In genomic region chr12:72081961-72082360, GRCm38 (mm10) we compare ENCODE assay signal across 11 mouse cellular contexts. TPM values are rescaled to one million over a fixed set of nuclear protein-coding genes. Genes with fewer than 3 reads are reported as not detected.
DNase-seq lines count a peak whose midpoint lies in the region; ATAC-seq lines count a peak whose summit lies in the region.
"Had no signal": no experiment of that assay in that cellular context is flagged by ENCODE, and none has a peak within 500 bp of the region (broad histone marks: within the 10 kb centered on the region; RNA-seq: fewer than 3 reads in every experiment).

No protein-coding gene starts in this region.

- H3K9me3 ChIP-seq in forebrain, embryonic 10.5 days, result no peaks in the 10 kb centered on the region
- H3K9me3 ChIP-seq in forebrain, embryonic 14.5 days (replicated peaks; ENCODE audit: control insufficient read depth, low read length), result no peaks in the 10 kb centered on the region
- no peaks in the 10 kb centered on the region for H3K9me3 ChIP-seq in liver, embryonic 12.5 days (replicated peaks)
- no peaks in the 10 kb centered on the region for H3K9me3 ChIP-seq in limb, embryonic 10.5 days (replicated peaks)
- no peaks in the 10 kb centered on the region for H3K9me3 ChIP-seq in neural tube, embryonic 15.5 days (replicated peaks)

- no peaks in the 10 kb centered on the region for H3K36me3 ChIP-seq in forebrain, embryonic 10.5 days (replicated peaks)
- no peaks in the 10 kb centered on the region for H3K36me3 ChIP-seq in forebrain, embryonic 14.5 days (ENCODE audit: control insufficient read depth, insufficient read depth, low read length)
- no peaks in the 10 kb centered on the region for H3K36me3 ChIP-seq in liver, embryonic 12.5 days
- no peaks in the 10 kb centered on the region for H3K36me3 ChIP-seq in limb, embryonic 10.5 days
- no peaks in the 10 kb centered on the region for H3K36me3 ChIP-seq in neural tube, embryonic 15.5 days

- ATAC-seq in forebrain, embryonic 14.5 days, result no peak
- no peak for ATAC-seq in liver, embryonic 12.5 days
- no peak for ATAC-seq in neural tube, embryonic 15.5 days (ENCODE audit: low FRiP score)
- ATAC-seq: forebrain, embryonic 16.5 days; Patski had no signal

- no peaks in the 10 kb centered on the region for H3K27me3 ChIP-seq in forebrain, embryonic 10.5 days (ENCODE audit: poor library complexity, severe bottlenecking)
- no peaks in the 10 kb centered on the region for H3K27me3 ChIP-seq in forebrain, embryonic 14.5 days (replicated peaks; ENCODE audit: control insufficient read depth, insufficient read depth, low read length)
- H3K27me3 ChIP-seq in liver, embryonic 12.5 days (replicated peaks), result peaks cover 31% of the 10 kb centered on the region
- no peaks in the 10 kb centered on the region for H3K27me3 ChIP-seq in limb, embryonic 10.5 days (ENCODE audit: low read depth, poor library complexity, severe bottlenecking)
- H3K27me3 ChIP-seq in neural tube, embryonic 15.5 days (replicated peaks), result no peaks in the 10 kb centered on the region
- H3K27me3 ChIP-seq: Patski had no signal

- WGBS in forebrain, embryonic 10.5 days, result 80% methylated on average over 3 of the region's 3 CpGs
- WGBS in forebrain, embryonic 14.5 days, result 75% methylated on average over 3 of the region's 3 CpGs
- WGBS in liver, embryonic 12.5 days (ENCODE audit: insufficient replicate concordance), result 45% methylated on average over 3 of the region's 3 CpGs
- 70% methylated on average over 3 of the region's 3 CpGs for WGBS in limb, embryonic 10.5 days
- 62% methylated on average over 3 of the region's 3 CpGs for WGBS in neural tube, embryonic 15.5 days

- H3K4me3 ChIP-seq in forebrain, embryonic 10.5 days, result 0 out of 2 replicates have a peak overlapping the region, but pooled peaks have one; percentile 27
- H3K4me3 ChIP-seq in forebrain, embryonic 14.5 days (ENCODE audit: low read depth, low read length), result no peak overlapping the region
- no peak overlapping the region for H3K4me3 ChIP-seq in liver, embryonic 12.5 days
- H3K4me3 ChIP-seq in limb, embryonic 10.5 days, result peak overlapping the region; percentile 27; the same call in 1 of the 2 replicates
- no peak overlapping the region for H3K4me3 ChIP-seq in neural tube, embryonic 15.5 days (replicated peaks)
- H3K4me3 ChIP-seq: left cerebral cortex, adult 2 months had no signal

- no peak overlapping the region for H3K27ac ChIP-seq in forebrain, embryonic 10.5 days
- H3K27ac ChIP-seq in forebrain, embryonic 14.5 days (ENCODE audit: low read depth, low read length), result no peak overlapping the region
- no peak overlapping the region for H3K27ac ChIP-seq in liver, embryonic 12.5 days
- no peak overlapping the region for H3K27ac ChIP-seq in limb, embryonic 10.5 days
- no peak overlapping the region for H3K27ac ChIP-seq in neural tube, embryonic 15.5 days (replicated peaks)
- H3K27ac ChIP-seq: left cerebral cortex, adult 2 months had no signal

- no peak for DNase-seq in forebrain, embryonic 10.5 days (ENCODE audit: extremely low spot score, low spot score)
- DNase-seq in forebrain, embryonic 14.5 days (ENCODE audit: low spot score), result no peak
- no peak for DNase-seq in liver
- no peak for DNase-seq in limb, embryonic 10.5 days (ENCODE audit: low spot score)
- DNase-seq in adrenal gland, postnatal 36 days, result no peak
- no peak for DNase-seq in urinary bladder, postnatal 10 days (ENCODE audit: low spot score)

- peaks cover 28% of the 10 kb centered on the region for H3K4me1 ChIP-seq in forebrain, embryonic 10.5 days
- no peaks in the 10 kb centered on the region for H3K4me1 ChIP-seq in forebrain, embryonic 14.5 days (ENCODE audit: control insufficient read depth, insufficient read depth, low read length)
- peaks cover 27% of the 10 kb centered on the region for H3K4me1 ChIP-seq in liver, embryonic 12.5 days
- H3K4me1 ChIP-seq in limb, embryonic 10.5 days, result peaks cover 26% of the 10 kb centered on the region
- H3K4me1 ChIP-seq in neural tube, embryonic 15.5 days, result peaks cover 24% of the 10 kb centered on the region

- H3K9ac ChIP-seq in forebrain, embryonic 14.5 days (ENCODE audit: low read length), result no peak overlapping the region
- no peak overlapping the region for H3K9ac ChIP-seq in liver, embryonic 12.5 days
- H3K9ac ChIP-seq in neural tube, embryonic 15.5 days (replicated peaks), result no peak overlapping the region

- no peak overlapping the region for H3K4me2 ChIP-seq in forebrain, embryonic 14.5 days (ENCODE audit: low read length)
- H3K4me2 ChIP-seq in liver, embryonic 12.5 days, result peak overlapping the region; percentile 55
- H3K4me2 ChIP-seq in neural tube, embryonic 15.5 days, result peak overlapping the region; percentile 53

RNA-seq across cellular contexts. Expression of gene L3hypdh, which starts 3.3 kb away (rescaled TPM):
- polyA plus RNA-seq in forebrain, embryonic 10.5 days (2016; fragmentation: Nextera tagmentation; extraction: Ambion mirVana), result 7.0 and 7.2 TPM in 2 replicates
- 9.5 and 10.4 TPM in 2 replicates for polyA plus RNA-seq in forebrain, embryonic 14.5 days (2014; fragmentation: Nextera tagmentation; extraction: Ambion mirVana)
- polyA plus RNA-seq in liver, embryonic 12.5 days (2016; fragmentation: Nextera tagmentation; extraction: Ambion mirVana), result 5.2 and 5.3 TPM in 2 replicates
- 7.4 and 9.9 TPM in 2 replicates for polyA plus RNA-seq in limb, embryonic 10.5 days (2016; fragmentation: Nextera tagmentation; extraction: Ambion mirVana)
- polyA plus RNA-seq in neural tube, embryonic 15.5 days (2015; fragmentation: Nextera tagmentation; extraction: Ambion mirVana), result 11.7 and 14.4 TPM in 2 replicates
- 10 to 100 TPM; 11.0 to 26.1 TPM for total RNA-seq in adrenal gland, postnatal 36 days (2021)

RNA-seq across cellular contexts. Expression of gene Jkamp, which starts 3.4 kb away (rescaled TPM):
- 71.9 and 73.2 TPM in 2 replicates for polyA plus RNA-seq in forebrain, embryonic 10.5 days (2016; fragmentation: Nextera tagmentation; extraction: Ambion mirVana)
- polyA plus RNA-seq in forebrain, embryonic 14.5 days (2014; fragmentation: Nextera tagmentation; extraction: Ambion mirVana), result 85.2 and 87.1 TPM in 2 replicates
- polyA plus RNA-seq in liver, embryonic 12.5 days (2016; fragmentation: Nextera tagmentation; extraction: Ambion mirVana), result 22.1 and 22.9 TPM in 2 replicates
- 67.5 and 69.6 TPM in 2 replicates for polyA plus RNA-seq in limb, embryonic 10.5 days (2016; fragmentation: Nextera tagmentation; extraction: Ambion mirVana)
- 117 and 130 TPM in 2 replicates for polyA plus RNA-seq in neural tube, embryonic 15.5 days (2015; fragmentation: Nextera tagmentation; extraction: Ambion mirVana)
- total RNA-seq in adrenal gland, postnatal 36 days (2021), result 10 to 100 TPM; 36.9 to 58.8 TPM

RNA-seq across cellular contexts. Expression of gene Gpr135, which starts 11.0 kb away (rescaled TPM):
- polyA plus RNA-seq in forebrain, embryonic 10.5 days (2016; fragmentation: Nextera tagmentation; extraction: Ambion mirVana), result 0.32 and 0.57 TPM in 2 replicates
- polyA plus RNA-seq in forebrain, embryonic 14.5 days (2014; fragmentation: Nextera tagmentation; extraction: Ambion mirVana), result 3.0 and 4.1 TPM in 2 replicates
- 0.18 and 0.25 TPM in 2 replicates for polyA plus RNA-seq in liver, embryonic 12.5 days (2016; fragmentation: Nextera tagmentation; extraction: Ambion mirVana)
- polyA plus RNA-seq in limb, embryonic 10.5 days (2016; fragmentation: Nextera tagmentation; extraction: Ambion mirVana), result 0.23 and 0.24 TPM in 2 replicates
- polyA plus RNA-seq in neural tube, embryonic 15.5 days (2015; fragmentation: Nextera tagmentation; extraction: Ambion mirVana), result 6.0 and 8.1 TPM in 2 replicates
- total RNA-seq in adrenal gland, postnatal 36 days (2021), result 1 to 10 TPM; 1.9 to 3.0 TPM

Comparison
In these comparisons a context has a peak if more than half of its experiments do, and no peak if none do; other contexts are left out.
1. H3K4me3 ChIP-seq: peak in forebrain, embryonic 10.5 days (single experiment) and limb, embryonic 10.5 days (single experiment); none in forebrain, embryonic 14.5 days (single experiment), liver, embryonic 12.5 days (single experiment) and neural tube, embryonic 15.5 days (single experiment).